Mouse (Mus musculus) embryonic facial prominence, embryonic 11.5 days (tissue): ENCODE measurements around the gene Eid2b. TPM values are rescaled to one million over a fixed set of nuclear protein-coding genes. Genes with fewer than 3 reads are reported as not detected.

ENCODE experiments used
- ATAC-seq: fragments of 200-750 bp; cut with Nextera tagmentation; replicated peaks from 2 replicates; pipeline ENCODE4 v1.8.0; 2017; ENCODE audit warnings: low read depth; ENCODE audit not compliant: insufficient number of reproducible peaks, low FRiP score, low TSS enrichment
- DNase-seq: peaks from one replicate; pipeline ENCODE4 v3.0.0-alpha.2; 2015; ENCODE audit warnings: low spot score
- H3K27ac ChIP-seq: fragments of 300-500 bp; sonication (generic); replicated peaks from 2 replicates; pipeline ENCODE4 v1.5.1; 2014; ENCODE audit warnings: mild to moderate bottlenecking, low read depth, low read length, control low read depth
- H3K27me3 ChIP-seq: fragments of 300-500 bp; sonication (generic); 2 replicates; pipeline ENCODE4 v1.6.1; 2014; ENCODE audit warnings: mild to moderate bottlenecking, low read length, moderate library complexity, mixed read lengths; ENCODE audit not compliant: control insufficient read depth, insufficient read depth
- H3K36me3 ChIP-seq: fragments of 300-500 bp; sonication (generic); replicated peaks from 2 replicates; pipeline ENCODE4 v1.6.1; 2014; ENCODE audit warnings: low read depth, mild to moderate bottlenecking, low read length, moderate library complexity, mixed read lengths; ENCODE audit not compliant: control insufficient read depth, insufficient read depth
- H3K4me1 ChIP-seq: fragments of 300-500 bp; sonication (generic); 2 replicates; pipeline ENCODE4 v1.6.1; 2014; ENCODE audit warnings: low read length, mixed read lengths; ENCODE audit not compliant: control insufficient read depth, insufficient read depth
- H3K4me2 ChIP-seq: fragments of 300-500 bp; sonication (generic); 2 replicates; pipeline ENCODE4 v1.6.1; 2014; ENCODE audit warnings: low read depth, mild to moderate bottlenecking, control low read depth, low read length, moderate library complexity
- H3K4me3 ChIP-seq: fragments of 300-500 bp; sonication (generic); 2 replicates; pipeline ENCODE4 v1.5.1; 2014; ENCODE audit warnings: low read depth, low read length, control low read depth
- H3K9ac ChIP-seq: fragments of 300-500 bp; sonication (generic); replicated peaks from 2 replicates; pipeline ENCODE4 v1.6.1; 2014; ENCODE audit warnings: mild to moderate bottlenecking, control low read depth, low read length
- H3K9me3 ChIP-seq: fragments of 300-500 bp; sonication (generic); replicated peaks from 2 replicates; pipeline ENCODE4 v1.6.1; 2016; ENCODE audit warnings: mild to moderate bottlenecking, low read length, inconsistent platforms, mixed read lengths; ENCODE audit not compliant: control insufficient read depth
- WGBS: fragments of 180-500 bp; shearing (Covaris S2); extraction: QIAGEN DNeasy Blood & Tissue Kit; methylation state at CpG from one replicate; pipeline ENCODE4 v1.1.7; 2014; 5-methylcytosine and 5-hydroxymethylcytosine counted together
- polyA plus RNA-seq: library from polyadenylated mRNA; unstranded; fragments of >200 nt; fragmentation: Nextera tagmentation; extraction: Ambion mirVana; gene quantifications from 2 replicates; pipeline ENCODE4 v1.2.1, GENCODE M21; 2014

Gene Eid2b
- polyA plus RNA-seq, 1 experiment from 2014 or later, result 17.5 TPM

DNA sequence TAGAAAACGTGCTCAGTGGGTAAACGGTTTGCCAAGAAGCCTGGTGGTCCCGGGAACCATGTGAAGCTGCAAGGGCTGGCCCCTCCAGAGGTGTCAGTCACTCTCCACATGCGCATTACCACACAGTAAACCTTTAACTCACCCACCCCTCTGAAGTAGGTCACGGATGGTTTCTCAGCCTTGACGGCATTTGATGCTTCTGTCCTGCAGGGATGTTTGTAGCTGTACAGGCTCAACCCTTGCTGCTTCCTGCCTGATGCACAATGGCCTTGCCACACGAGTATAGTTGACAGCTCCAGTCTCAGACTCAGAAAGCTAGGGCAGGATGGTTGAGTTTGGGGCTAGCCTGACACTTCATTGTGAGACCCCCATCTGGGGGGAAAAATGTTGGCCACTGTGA, 3.1 kb downstream of the Eid2b start:
- Histone ChIP-seq H3K4me2 (no peak overlapping the region), H3K9me3 (no peaks in the 10 kb centered on the region), H3K27ac (no peak overlapping the region), H3K4me1 (no peaks in the 10 kb centered on the region), H3K9ac (no peak overlapping the region), H3K4me3 (no peak overlapping the region), H3K27me3 (no peaks in the 10 kb centered on the region), H3K36me3 (no peaks in the 10 kb centered on the region)
- no peak for DNase-seq
- ATAC-seq, result no peak
- WGBS, result 79% methylated on average over 7 of the region's 7 CpGs

DNA sequence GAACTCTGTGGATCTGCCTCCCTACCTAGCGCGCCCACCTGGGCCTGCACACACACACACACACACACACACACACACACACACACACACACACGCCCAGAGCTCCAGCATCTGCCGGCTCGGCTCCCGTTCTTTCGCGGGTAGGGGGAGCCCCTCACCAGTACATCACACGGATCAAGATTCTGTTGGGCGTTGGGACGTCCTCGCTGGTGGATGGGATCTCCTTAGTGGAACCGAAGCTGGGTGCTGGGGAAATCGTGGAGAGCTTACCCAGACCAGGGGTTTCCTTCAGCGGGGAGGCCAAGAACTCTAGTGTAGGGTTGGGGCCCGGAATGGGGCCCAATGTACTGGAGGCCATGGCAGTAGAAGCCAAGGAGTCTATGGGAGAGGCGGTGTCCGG, 12.6 kb downstream of the Eid2b start:
- WGBS, result 2% methylated on average over 17 of the region's 18 CpGs
- no peak overlapping the region for H3K9ac ChIP-seq
- H3K27me3 ChIP-seq, result peaks cover 53% of the 10 kb centered on the region
- no peaks in the 10 kb centered on the region for H3K36me3 ChIP-seq
- peak overlapping the region; percentile 21 for H3K4me3 ChIP-seq
- peak overlapping the region; percentile 32 for H3K4me2 ChIP-seq
- H3K4me1 ChIP-seq, result no peaks in the 10 kb centered on the region; the same call in 1 of the 2 replicates
- ATAC-seq (no peak), DNase-seq (peak; percentile 30)
- no peaks in the 10 kb centered on the region for H3K9me3 ChIP-seq
- H3K27ac ChIP-seq, result no peak overlapping the region

DNA sequence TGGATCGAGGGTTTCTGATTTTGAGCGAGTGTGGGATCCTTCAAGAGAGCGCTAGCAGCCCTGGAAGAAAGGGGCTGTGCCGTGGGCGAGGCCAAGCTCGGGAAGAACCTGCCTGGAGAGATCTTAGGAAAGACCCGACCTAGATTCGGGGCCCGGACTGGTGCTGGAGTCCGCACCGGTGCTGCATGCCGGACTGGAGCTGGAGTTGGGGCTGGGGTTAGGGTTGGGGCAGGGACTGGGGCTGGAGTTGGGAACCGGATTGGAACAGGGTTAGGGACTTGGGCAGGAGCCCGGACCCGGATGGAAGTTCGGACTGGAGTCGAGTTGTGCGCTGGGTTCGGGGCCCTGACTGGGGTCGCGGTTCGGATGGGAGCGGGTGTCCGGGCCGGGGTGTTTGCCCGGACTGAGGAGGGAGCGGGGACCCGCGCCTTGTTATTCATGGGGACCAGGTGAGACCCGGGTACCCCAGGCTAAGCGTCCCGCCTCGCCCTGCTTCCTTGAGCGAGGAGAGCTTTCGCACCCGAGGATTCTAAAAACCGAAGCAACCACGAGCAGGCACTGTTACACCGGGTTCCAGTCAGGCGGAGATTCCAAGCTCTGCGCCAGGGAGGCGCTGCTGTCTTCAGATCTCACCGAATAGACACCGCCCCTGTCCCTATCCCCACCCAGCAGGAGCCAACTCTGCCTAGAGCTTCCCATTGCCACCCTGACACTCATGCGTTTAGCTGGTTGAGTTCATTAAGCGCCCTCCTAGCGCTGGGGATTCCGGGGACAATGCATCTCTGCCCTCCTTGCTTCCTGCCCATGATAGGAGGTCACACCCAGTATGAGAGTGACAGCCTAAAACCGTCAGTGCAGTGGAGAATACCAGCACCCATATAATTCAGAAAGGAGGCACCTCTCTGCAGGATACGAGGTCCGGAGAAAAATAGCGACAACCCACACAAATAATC, 13.4 kb downstream of the Eid2b start, which contains the start of gene Selenov:
Gene Selenov (minus strand): TSS at position 549 of the 953 bp plus-strand sequence.
- H3K4me3 ChIP-seq, result peak within 1 kb of the TSS; percentile 21
- H3K4me1 ChIP-seq, result no peaks in the 10 kb centered on the region; the same call in 1 of the 2 replicates
- no peak within 1 kb of the TSS for H3K9ac ChIP-seq
- 1% methylated on average over 52 of the region's 52 CpGs for WGBS
- peak within 1 kb of the TSS; percentile 32 for H3K4me2 ChIP-seq
- no peaks in the 10 kb centered on the region for H3K36me3 ChIP-seq
- H3K27me3 ChIP-seq, result peaks cover 57% of the 10 kb centered on the region
- H3K9me3 ChIP-seq, result no peaks in the 10 kb centered on the region
- peak; percentile 54 for DNase-seq
- no peak within 1 kb of the TSS for H3K27ac ChIP-seq
- peak; percentile 16; the same call in 1 of the 2 replicates for ATAC-seq

DNA sequence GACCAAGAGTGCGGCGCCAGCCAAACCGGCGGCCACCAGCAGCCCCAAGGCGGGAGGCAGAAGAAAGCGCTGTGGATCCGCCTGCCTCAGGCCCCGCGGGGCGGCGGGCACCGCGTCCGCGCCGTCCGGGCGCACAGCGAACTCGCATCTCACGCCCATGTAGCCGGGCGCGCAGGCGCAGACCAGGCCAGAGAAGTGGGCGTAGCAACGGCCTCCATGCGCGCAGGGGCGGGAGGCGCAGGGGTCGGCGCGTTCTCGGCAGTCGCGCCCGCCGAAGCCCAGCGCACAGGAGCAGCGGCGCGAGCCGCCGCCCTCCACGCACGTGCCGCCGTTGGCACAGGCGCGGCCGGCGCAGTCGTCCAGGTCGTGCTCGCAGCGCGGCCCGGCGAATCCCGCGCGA, 16.9 kb downstream of the Eid2b start:
- peak overlapping the region; percentile 86 for H3K4me2 ChIP-seq
- no peaks in the 10 kb centered on the region for H3K36me3 ChIP-seq
- H3K27ac ChIP-seq, result no peak overlapping the region

DNA sequence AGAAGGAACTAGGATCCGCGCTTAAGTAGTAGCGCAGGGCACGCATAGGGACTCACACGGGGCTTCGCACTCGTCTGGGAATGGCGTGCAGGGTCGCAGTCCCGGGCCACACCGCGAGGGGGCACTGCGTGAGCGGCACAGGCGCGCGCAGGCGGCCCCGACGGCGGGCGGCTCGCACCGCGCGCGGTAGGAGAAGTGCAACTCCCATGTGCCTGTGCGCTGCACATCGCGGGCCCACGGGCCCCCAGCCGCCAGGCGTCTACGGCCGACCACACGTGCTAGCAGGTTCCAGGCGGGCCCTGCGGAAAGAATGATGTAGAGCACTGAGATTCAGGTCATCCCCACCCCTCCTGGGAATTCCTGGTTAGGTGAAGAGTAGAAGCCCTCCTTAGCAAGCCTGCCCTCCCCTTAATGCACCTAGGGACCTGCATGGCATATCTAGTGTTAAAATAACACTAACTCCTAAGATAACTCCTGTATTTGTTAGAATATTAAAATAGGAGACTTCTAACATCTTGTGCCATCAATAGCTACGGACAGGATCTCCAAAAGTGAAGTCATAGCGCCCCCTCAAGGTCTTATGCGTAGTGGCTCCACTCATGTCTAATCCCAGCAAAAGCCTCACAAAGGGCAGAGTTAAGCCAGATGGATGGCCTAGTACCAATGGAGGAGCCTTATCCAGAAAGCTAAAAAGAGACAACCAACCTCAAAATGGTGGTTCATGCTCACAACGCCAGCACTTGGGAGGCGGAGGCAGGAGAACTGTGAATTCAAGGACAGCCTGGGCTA, 21.5 kb downstream of the Eid2b start:
- 12% methylated on average over 43 of the region's 43 CpGs for WGBS
- H3K27me3 ChIP-seq, result peaks cover 60% of the 10 kb centered on the region
- 0 out of 2 replicates have a peak overlapping the region, but pooled peaks have one; percentile 10 for H3K4me3 ChIP-seq
- DNase-seq (peak; percentile 82), ATAC-seq (no peak)
- peak overlapping the region; percentile 36; the same call in 1 of the 2 replicates for H3K4me2 ChIP-seq
- peak overlapping the region; percentile 25; the same call in 1 of the 2 replicates for H3K9ac ChIP-seq
- H3K4me1 ChIP-seq, result peaks cover 5% of the 10 kb centered on the region
- no peaks in the 10 kb centered on the region for H3K9me3 ChIP-seq
- no peak overlapping the region for H3K27ac ChIP-seq
- H3K36me3 ChIP-seq, result no peaks in the 10 kb centered on the region

More for the DNA sequence above, 16.9 kb downstream of the Eid2b start:
- WGBS, result 3% methylated on average over 59 of the region's 63 CpGs
- DNase-seq, result peak; percentile 87
- Histone ChIP-seq H3K9me3 (no peaks in the 10 kb centered on the region), H3K9ac (peak overlapping the region; percentile 52), H3K27me3 (peaks cover 64% of the 10 kb centered on the region), H3K4me1 (no peaks in the 10 kb centered on the region; the same call in 1 of the 2 replicates), H3K4me3 (peak overlapping the region; percentile 46)
- ATAC-seq, result peak; percentile 58

DNA sequence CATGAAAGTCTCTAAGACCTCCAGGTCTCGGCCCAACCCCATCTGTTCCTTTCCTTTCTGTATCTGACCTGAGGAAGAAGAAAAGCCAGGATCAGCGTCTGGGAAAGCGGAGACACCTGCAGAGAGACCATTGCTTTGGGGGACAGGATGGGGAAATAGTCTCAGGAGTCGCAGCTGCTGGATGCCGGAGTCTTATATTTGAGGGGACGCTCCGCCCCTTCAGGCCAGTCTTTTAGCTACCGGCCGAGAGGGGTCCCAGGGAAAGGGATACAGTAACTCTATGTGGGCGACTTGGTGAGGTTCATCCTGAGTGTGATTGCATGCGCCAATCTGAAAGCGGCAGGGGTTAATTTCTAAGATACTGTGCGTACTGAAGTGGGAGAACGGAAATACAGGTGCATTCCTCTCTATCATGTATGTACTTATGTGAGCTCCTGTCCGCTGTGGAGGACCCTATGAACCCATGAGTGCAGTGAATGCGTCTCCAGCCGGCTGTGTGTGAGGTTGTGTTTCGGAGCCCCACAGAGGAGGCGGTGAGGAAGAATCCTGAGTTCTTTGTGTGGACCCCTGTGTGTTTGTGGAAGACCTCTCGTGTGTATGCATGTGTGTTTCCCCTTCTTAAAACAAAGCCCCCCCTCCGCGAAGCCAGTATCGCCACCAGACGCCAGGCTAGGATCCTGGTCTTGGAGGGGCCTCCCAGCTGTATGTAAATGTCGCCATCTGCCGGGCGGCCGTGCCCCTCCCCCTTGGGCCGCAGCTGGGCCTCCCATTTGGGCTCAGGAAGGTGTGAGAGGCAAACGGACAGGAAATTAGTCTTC, 24.3 kb downstream of the Eid2b start, which contains the start of gene Dll3:
Gene Dll3 (minus strand): TSS at position 623 of the 818 bp plus-strand sequence.
- ATAC-seq (peak; percentile 49), DNase-seq (peak; percentile 73)
- Histone ChIP-seq H3K9me3 (no peaks in the 10 kb centered on the region), H3K4me3 (peak within 1 kb of the TSS; percentile 28), H3K27ac (no peak within 1 kb of the TSS; the same call in 1 of the 2 replicates), H3K36me3 (peaks cover 7% of the 10 kb centered on the region), H3K9ac (peak within 1 kb of the TSS; percentile 51), H3K27me3 (peaks cover 42% of the 10 kb centered on the region), H3K4me2 (peak within 1 kb of the TSS; percentile 54), H3K4me1 (peaks cover 5% of the 10 kb centered on the region)
- WGBS, result 1% methylated on average over 30 of the region's 30 CpGs

DNA sequence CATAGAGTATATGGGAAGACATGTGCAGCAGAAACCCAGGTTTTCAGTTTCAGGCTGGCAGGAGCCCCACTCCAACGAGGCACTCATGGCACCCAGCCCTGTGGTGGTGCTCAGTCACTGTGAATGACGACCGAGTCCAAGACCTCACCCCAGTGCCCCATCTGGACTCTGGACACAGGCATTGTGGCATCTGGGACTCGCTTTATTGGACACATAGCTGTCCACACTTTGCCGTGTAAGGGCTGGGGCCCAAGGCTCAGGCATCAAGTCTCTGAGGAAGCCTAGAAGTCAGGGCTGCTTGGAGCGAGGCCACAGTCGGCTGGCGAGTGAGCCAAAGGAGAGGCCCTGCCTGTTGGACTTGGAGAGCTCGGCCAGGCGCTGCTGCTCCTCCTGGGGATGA, 28.1 kb downstream of the Eid2b start:
- peaks cover 9% of the 10 kb centered on the region for H3K36me3 ChIP-seq
- WGBS, result 94% methylated on average over 10 of the region's 10 CpGs

More for the DNA sequence above, 28.1 kb downstream of the Eid2b start:
- Histone ChIP-seq H3K4me2 (no peak overlapping the region), H3K4me3 (no peak overlapping the region), H3K9ac (no peak overlapping the region), H3K9me3 (no peaks in the 10 kb centered on the region), H3K27ac (no peak overlapping the region), H3K4me1 (peaks cover 5% of the 10 kb centered on the region), H3K27me3 (peaks cover 15% of the 10 kb centered on the region)
- DNase-seq (no peak), ATAC-seq (no peak)
